Mouse (Mus musculus): Measurements from ENCODE around the gene Wfdc8. TPM values are rescaled to one million over a fixed set of nuclear protein-coding genes. Genes with fewer than 3 reads are reported as not detected.

Gene Wfdc8
- total and polyA plus RNA-seq, 3 experiments: not detected

- Histone ChIP-seq H3K4me1 (ENCODE audit: control insufficient read depth in 1 of 2, insufficient read depth in 2 of 2) (no peaks in the 10 kb centered on the region), H3K4me2 (ENCODE audit: insufficient read depth, low read depth, poor library complexity, severe bottlenecking) (no peak overlapping the region), H3K27me3 (replicated peaks) (peaks cover 94% of the 10 kb centered on the region), H3K27ac (ENCODE audit: insufficient read depth, low read depth) (no peak overlapping the region), H3K36me3 (replicated peaks in 1 of 2; ENCODE audit: control insufficient read depth in 1 of 2, insufficient read depth in 1 of 2, low read length in 1 of 2) (no peaks in the 10 kb centered on the region), H3K9me3 (replicated peaks; ENCODE audit: low read length) (no peaks in the 10 kb centered on the region), H3K79me2 (replicated peaks; ENCODE audit: control insufficient read depth, extremely low read depth, insufficient read depth, poor library complexity, severe bottlenecking) (no peaks in the 10 kb centered on the region), H3K9ac (ENCODE audit: insufficient read depth, low read depth) (no peak overlapping the region), H3K4me3 (replicated peaks in 1 of 3; ENCODE audit: low read depth in 2 of 3, low read length in 2 of 3, poor library complexity in 1 of 3) (no peak overlapping the region)
- dilution Hi-C loops (cut with MboI; ENCODE audit: extremely low pct_ligation_motif_present, extremely low pct_unique_long_range_greater_than_20kb, low sequenced_read_pairs) (no loop called here), in situ Hi-C loops (cut with MboI; ENCODE audit: low pct_ligation_motif_present, low pct_unique_long_range_greater_than_20kb, low sequenced_read_pairs) (no loop called here)
- TF ChIP-seq IRF4 (IDR thresholded peaks at IDR 0.05; ENCODE audit: low read depth, low read length): no peak
- TF ChIP-seq HCFC1 (IDR thresholded peaks at IDR 0.05; ENCODE audit: low read depth, low read length): no peak
- no peak for TF ChIP-seq POLR2AphosphoS2 (IDR thresholded peaks at IDR 0.05; ENCODE audit: low read depth, low read length)
- no peak for TF ChIP-seq ELF1 (IDR thresholded peaks at IDR 0.05; ENCODE audit: low read depth, low read length)
- no peak for TF ChIP-seq CHD2 (IDR thresholded peaks at IDR 0.05; ENCODE audit: low read length)
- no peak for TF ChIP-seq NRF1 (IDR thresholded peaks at IDR 0.05; ENCODE audit: low read depth, low read length)
- no peak for TF ChIP-seq JUND (conservative IDR thresholded peaks at IDR 0.05; ENCODE audit: low read depth, low read length)
- TF ChIP-seq SIN3A (IDR thresholded peaks at IDR 0.05; ENCODE audit: low read length): no peak
- TF ChIP-seq JUN (IDR thresholded peaks at IDR 0.05; ENCODE audit: insufficient read depth, low read depth, low read length): no peak
- TF ChIP-seq CTCF (conservative IDR thresholded peaks at IDR 0.05 in 1 of 2, IDR thresholded peaks at IDR 0.05 in 1 of 2; ENCODE audit: low read depth in 2 of 2, low read length in 2 of 2): no peak
- TF ChIP-seq ZKSCAN1 (IDR thresholded peaks at IDR 0.05; ENCODE audit: borderline replicate concordance, low read depth, low read length): no peak
- no peak for TF ChIP-seq E2F4 (IDR thresholded peaks at IDR 0.05; ENCODE audit: insufficient replicate concordance, low read depth, low read length)
- no peak for TF ChIP-seq ZMIZ1 (IDR thresholded peaks at IDR 0.05; ENCODE audit: low read depth, low read length)
- TF ChIP-seq PAX5 (IDR thresholded peaks at IDR 0.05; ENCODE audit: low read length): no peak
- TF ChIP-seq TBP (conservative IDR thresholded peaks at IDR 0.05; ENCODE audit: low read depth, low read length): no peak
- TF ChIP-seq RCOR1 (conservative IDR thresholded peaks at IDR 0.05; ENCODE audit: low read depth, low read length): no peak
- no peak for TF ChIP-seq TCF12 (IDR thresholded peaks at IDR 0.05; ENCODE audit: low read depth, low read length)
- no peak for DNase-seq (ENCODE audit: extremely low read depth)
Measured at GRCm38 (mm10) chr2:164558991-164559645, 54.3 kb downstream of the Wfdc8 start.

GRCm38 (mm10) chr2:164558426-164558825, 55.0 kb downstream of the Wfdc8 start:
- H3K4me1 ChIP-seq (ENCODE audit: control insufficient read depth in 1 of 2, insufficient read depth in 2 of 2): no peaks in the 10 kb centered on the region
- in situ Hi-C loops (cut with MboI; ENCODE audit: low pct_ligation_motif_present, low pct_unique_long_range_greater_than_20kb, low sequenced_read_pairs): no loop called here
- dilution Hi-C loops (cut with MboI; ENCODE audit: extremely low pct_ligation_motif_present, extremely low pct_unique_long_range_greater_than_20kb, low sequenced_read_pairs): no loop called here

More at GRCm38 (mm10) chr2:164558426-164558825, 55.0 kb downstream of the Wfdc8 start:
- no peak for DNase-seq (ENCODE audit: extremely low read depth)
- H3K9me3 ChIP-seq (replicated peaks; ENCODE audit: low read length): no peaks in the 10 kb centered on the region
- no peak overlapping the region for H3K27ac ChIP-seq (ENCODE audit: insufficient read depth, low read depth)
- TF ChIP-seq USF1 (IDR thresholded peaks at IDR 0.05; ENCODE audit: low read depth, low read length) (no peak), IRF4 (IDR thresholded peaks at IDR 0.05; ENCODE audit: low read depth, low read length) (no peak), CHD1 (IDR thresholded peaks at IDR 0.05; ENCODE audit: low read depth, low read length) (no peak), GABPA (IDR thresholded peaks at IDR 0.05; ENCODE audit: insufficient replicate concordance, low read depth, low read length) (no peak), ZC3H11A (IDR thresholded peaks at IDR 0.05; ENCODE audit: low read depth, low read length) (no peak), POLR2AphosphoS2 (IDR thresholded peaks at IDR 0.05; ENCODE audit: low read depth, low read length) (no peak), RAD21 (IDR thresholded peaks at IDR 0.05; ENCODE audit: low read depth, low read length) (no peak), POLR2A (IDR thresholded peaks at IDR 0.05; ENCODE audit: low read depth, low read length) (no peak), MAX (IDR thresholded peaks at IDR 0.05; ENCODE audit: low read length) (no peak), ELF1 (IDR thresholded peaks at IDR 0.05; ENCODE audit: low read depth, low read length) (no peak)
- H3K9ac ChIP-seq (ENCODE audit: insufficient read depth, low read depth): no peak overlapping the region
- no peaks in the 10 kb centered on the region for H3K79me2 ChIP-seq (replicated peaks; ENCODE audit: control insufficient read depth, extremely low read depth, insufficient read depth, poor library complexity, severe bottlenecking)
- H3K4me3 ChIP-seq (replicated peaks in 1 of 3; ENCODE audit: low read depth in 2 of 3, low read length in 2 of 3, poor library complexity in 1 of 3): no peak overlapping the region
- H3K27me3 ChIP-seq (replicated peaks): peaks cover 93% of the 10 kb centered on the region
- no peak overlapping the region for H3K4me2 ChIP-seq (ENCODE audit: insufficient read depth, low read depth, poor library complexity, severe bottlenecking)
- no peaks in the 10 kb centered on the region for H3K36me3 ChIP-seq (replicated peaks in 1 of 2; ENCODE audit: control insufficient read depth in 1 of 2, insufficient read depth in 1 of 2, low read length in 1 of 2)

Data from CH12.LX (cell line).